Mouse (Mus musculus) left cerebral cortex, postnatal 14 days (tissue): ENCODE results near the gene Cyb561. TPM values are rescaled to one million over a fixed set of nuclear protein-coding genes. Genes with fewer than 3 reads are reported as not detected.

ENCODE experiments used
- DNase-seq, 2 experiments: peaks; one replicate each; pipeline ENCODE4 v3.0.0; 2021 to 2022; ENCODE audit warnings: low spot score in 2 of 2, mixed read lengths in 1 of 2
- intact Hi-C: fragments of 180-260 bp; cut with DNase I; formaldehyde crosslinking; loops from one replicate; pipeline ENCODE4 v1.15.1; 2025
- total RNA-seq, 2 experiments: library from RNA; stranded (reverse); gene quantifications; 2 replicates each; pipeline ENCODE4 v1.2.3; 2021

Gene Cyb561
- total RNA-seq, 2 experiments from 2014 or later = 64.4 to 65.2 TPM

GRCm38 (mm10) chr11:105931380-105931779 is 21.8 kb downstream of the Cyb561 start:
- DNase-seq = no peak
- intact Hi-C loops = no loop called here

GRCm38 (mm10) chr11:105928171-105928570 is 25.0 kb downstream of the Cyb561 start:
- no peak for DNase-seq
- intact Hi-C loops = loop anchor here (2.0 to 5.0 kb wide), 2 partner anchors 39 to 99 kb away; partner anchors contain the start of gene Ace

- peak; percentile 84 to 86 for DNase-seq
- intact Hi-C loops = loop anchor here (2.0 to 5.0 kb wide), 2 partner anchors 40 to 99 kb away; partner anchors contain the start of gene Ace
Observed at GRCm38 (mm10) chr11:105927065-105928030, 25.8 kb downstream of the Cyb561 start.

GRCm38 (mm10) chr11:105922769-105923663 is 30.1 kb downstream of the Cyb561 start:
- no peak for DNase-seq
- intact Hi-C loops = no loop called here

- intact Hi-C loops = no loop called here
- no peak for DNase-seq
Observed at GRCm38 (mm10) chr11:105921275-105921674, 31.9 kb downstream of the Cyb561 start.

- intact Hi-C loops = no loop called here
- DNase-seq = no peak
Observed at GRCm38 (mm10) chr11:105920836-105921235, 32.3 kb downstream of the Cyb561 start.

- no peak for DNase-seq
- intact Hi-C loops = no loop called here
Observed at GRCm38 (mm10) chr11:105920098-105920785, 32.9 kb downstream of the Cyb561 start.

GRCm38 (mm10) chr11:105913580-105913979 is 39.6 kb downstream of the Cyb561 start:
- peak; percentile 40 to 61 for DNase-seq
- intact Hi-C loops = loop anchor here (5.0 to 10.0 kb wide), 3 partner anchors 229 to 566 kb away; no protein-coding TSS in a partner anchor

- DNase-seq = peak; percentile 85 to 90
- intact Hi-C loops = loop anchor here (5.0 to 10.0 kb wide), 3 partner anchors 227 to 564 kb away; no protein-coding TSS in a partner anchor
Observed at GRCm38 (mm10) chr11:105911592-105912375, 41.4 kb downstream of the Cyb561 start.

GRCm38 (mm10) chr11:105911149-105911548 is 42.0 kb downstream of the Cyb561 start:
- intact Hi-C loops = loop anchor here (5.0 to 10.0 kb wide), 3 partner anchors 226 to 564 kb away; no protein-coding TSS in a partner anchor
- DNase-seq = no peak

GRCm38 (mm10) chr11:105909617-105910016 is 43.5 kb downstream of the Cyb561 start:
- intact Hi-C loops = loop anchor here (5.0 to 10.0 kb wide), 3 partner anchors 225 to 562 kb away; no protein-coding TSS in a partner anchor
- DNase-seq = no peak

- intact Hi-C loops = no loop called here
- DNase-seq = no peak
Observed at GRCm38 (mm10) chr11:105908926-105909325, 44.2 kb downstream of the Cyb561 start.

- intact Hi-C loops = no loop called here
- DNase-seq = no peak
Observed at GRCm38 (mm10) chr11:105907381-105907780, 45.8 kb downstream of the Cyb561 start.

- no peak for DNase-seq
- intact Hi-C loops = no loop called here
Observed at GRCm38 (mm10) chr11:105905529-105906213, 47.5 kb downstream of the Cyb561 start.

GRCm38 (mm10) chr11:105902956-105903355 is 50.2 kb downstream of the Cyb561 start:
- no peak for DNase-seq
- intact Hi-C loops = no loop called here

- intact Hi-C loops = no loop called here
- no peak for DNase-seq
Observed at GRCm38 (mm10) chr11:105901501-105901900, 51.6 kb downstream of the Cyb561 start.

- DNase-seq = no peak
- intact Hi-C loops = no loop called here
Observed at GRCm38 (mm10) chr11:105899151-105899550, 54.0 kb downstream of the Cyb561 start.

GRCm38 (mm10) chr11:105887281-105887680 is 65.9 kb downstream of the Cyb561 start:
- DNase-seq = no peak
- intact Hi-C loops = no loop called here
